ENCODE assay signal across 18 mouse cellular contexts in genomic region chrX:9769540-9769939, GRCm38 (mm10).
"Had no signal": no experiment of that assay in that cellular context is flagged by ENCODE, and none has a peak within 500 bp of the region (broad histone marks: within the 10 kb centered on the region; RNA-seq: fewer than 3 reads in every experiment).

No protein-coding gene starts in this region.

- ATAC-seq: lung, postnatal 0 days; midbrain, embryonic 13.5 days; midbrain, embryonic 15.5 days had no signal

- H3K36me3 ChIP-seq: lung, embryonic 15.5 days; midbrain, embryonic 10.5 days; midbrain, embryonic 13.5 days; midbrain, embryonic 15.5 days; neural tube, embryonic 13.5 days; neural tube, embryonic 15.5 days had no signal

- H3K27ac ChIP-seq: lung, embryonic 15.5 days; midbrain, embryonic 10.5 days; midbrain, embryonic 13.5 days; midbrain, embryonic 15.5 days; neural tube, embryonic 13.5 days; neural tube, embryonic 15.5 days had no signal

- H3K4me2 ChIP-seq: lung, embryonic 15.5 days; midbrain, embryonic 13.5 days; midbrain, embryonic 15.5 days; neural tube, embryonic 13.5 days; neural tube, embryonic 15.5 days had no signal

- H3K27me3 ChIP-seq: lung, embryonic 15.5 days; midbrain, embryonic 13.5 days; midbrain, embryonic 15.5 days; neural tube, embryonic 13.5 days; neural tube, embryonic 15.5 days had no signal

- H3K4me3 ChIP-seq: lung, embryonic 15.5 days; midbrain, embryonic 10.5 days; midbrain, embryonic 13.5 days; midbrain, embryonic 15.5 days; neural tube, embryonic 13.5 days; neural tube, embryonic 15.5 days had no signal

- H3K9me3 ChIP-seq: lung, embryonic 15.5 days; midbrain, embryonic 10.5 days; midbrain, embryonic 13.5 days; midbrain, embryonic 15.5 days; neural tube, embryonic 13.5 days; neural tube, embryonic 15.5 days had no signal

- H3K9ac ChIP-seq: lung, embryonic 15.5 days; midbrain, embryonic 13.5 days; midbrain, embryonic 15.5 days; neural tube, embryonic 13.5 days; neural tube, embryonic 15.5 days had no signal

- DNase-seq: lung, adult 18-20 months; lung, postnatal 14 days; lung, postnatal 36 days; retina, postnatal 1 day; right cerebral cortex, adult 18-20 months; right cerebral cortex, postnatal 25 days; right cerebral cortex, postnatal 4 days; spleen, adult 18-20 months; thymus, adult 18-20 months; thymus, postnatal 14 days; thymus, postnatal 36 days had no signal

- H3K4me1 ChIP-seq: lung, embryonic 15.5 days; midbrain, embryonic 10.5 days; midbrain, embryonic 13.5 days; midbrain, embryonic 15.5 days; neural tube, embryonic 13.5 days; neural tube, embryonic 15.5 days had no signal
